Mouse (Mus musculus): ENCODE measurements around the gene Tnfaip1.

- TF ChIP-seq CTCF (IDR thresholded peaks at IDR 0.05) (no peak), EP300 (IDR thresholded peaks at IDR 0.05; ENCODE audit: insufficient read depth, low read depth, low read length) (no peak), POLR2A (IDR thresholded peaks at IDR 0.05; ENCODE audit: insufficient read depth, low read depth, low read length) (no peak)
Observed at GRCm38 (mm10) chr11:78574975-78575374, 38.8 kb upstream of the Tnfaip1 start.

Data from heart, adult 2 months (tissue).